Mouse (Mus musculus) urinary bladder, postnatal 14 days (tissue): ENCODE results near the gene Atp8b3.

Source experiments
- DNase-seq: peaks from one replicate; pipeline ENCODE4 v3.0.0; 2021; ENCODE audit warnings: low spot score

The Atp8b3 gene

DNA sequence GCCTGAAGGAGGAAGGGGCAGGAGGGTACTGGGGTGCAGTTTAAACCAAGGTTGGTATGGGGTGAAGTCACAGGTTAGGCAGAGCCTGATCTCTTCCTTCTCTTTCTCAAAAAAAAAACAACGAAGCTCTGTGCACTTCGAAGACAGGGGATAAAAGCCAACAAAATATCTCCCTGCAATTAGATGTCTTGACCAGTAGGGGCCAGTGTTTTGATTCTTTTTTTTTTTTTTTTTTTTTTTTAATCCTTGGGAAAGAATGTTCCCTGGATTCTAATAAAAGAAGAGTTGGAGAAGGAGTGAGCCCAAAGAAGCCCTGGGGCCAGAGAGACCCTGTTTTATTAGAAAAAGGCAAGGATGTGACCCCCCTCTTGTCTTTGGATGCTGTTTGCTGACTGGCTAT, 19.6 kb downstream of the Atp8b3 start:
- DNase-seq = no peak

DNA sequence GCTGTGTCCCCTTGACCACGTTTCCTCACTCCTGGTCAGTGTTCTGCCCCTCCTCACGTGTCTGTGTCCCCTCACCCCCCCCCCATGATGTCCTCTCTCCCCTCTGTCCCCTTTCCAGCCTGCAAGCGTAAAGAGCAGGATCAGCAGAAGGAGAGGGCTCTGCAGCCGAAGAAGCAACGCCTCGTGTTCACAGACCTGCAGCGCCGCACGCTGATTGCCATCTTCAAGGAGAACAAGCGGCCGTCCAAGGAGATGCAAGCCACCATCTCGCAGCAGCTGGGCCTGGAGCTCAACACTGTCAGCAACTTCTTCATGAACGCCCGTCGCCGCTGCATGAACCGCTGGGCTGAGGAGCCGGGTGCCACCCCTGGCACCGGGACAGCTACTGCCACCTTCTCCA, 25.2 kb downstream of the Atp8b3 start:
- DNase-seq = no peak

DNA sequence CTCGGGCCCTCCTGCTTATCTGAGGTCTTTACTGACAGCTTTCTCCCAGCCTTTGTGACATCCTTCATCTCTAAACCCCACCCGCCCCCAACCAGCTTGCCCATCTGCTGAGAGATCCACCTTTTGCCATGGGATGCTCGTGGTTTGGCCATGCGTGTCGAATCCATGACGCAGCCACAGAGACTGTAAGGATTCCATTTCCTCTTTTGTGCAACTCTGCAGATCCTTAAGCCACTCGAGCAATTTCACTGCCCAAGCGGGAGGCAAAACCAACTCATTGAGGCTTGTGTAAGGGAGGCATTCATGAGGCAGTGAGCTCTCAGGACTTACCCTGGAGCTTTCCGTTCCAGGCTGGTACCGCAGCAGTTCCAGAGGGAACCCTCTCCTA, 28.7 kb downstream of the Atp8b3 start:
- DNase-seq = no peak

DNA sequence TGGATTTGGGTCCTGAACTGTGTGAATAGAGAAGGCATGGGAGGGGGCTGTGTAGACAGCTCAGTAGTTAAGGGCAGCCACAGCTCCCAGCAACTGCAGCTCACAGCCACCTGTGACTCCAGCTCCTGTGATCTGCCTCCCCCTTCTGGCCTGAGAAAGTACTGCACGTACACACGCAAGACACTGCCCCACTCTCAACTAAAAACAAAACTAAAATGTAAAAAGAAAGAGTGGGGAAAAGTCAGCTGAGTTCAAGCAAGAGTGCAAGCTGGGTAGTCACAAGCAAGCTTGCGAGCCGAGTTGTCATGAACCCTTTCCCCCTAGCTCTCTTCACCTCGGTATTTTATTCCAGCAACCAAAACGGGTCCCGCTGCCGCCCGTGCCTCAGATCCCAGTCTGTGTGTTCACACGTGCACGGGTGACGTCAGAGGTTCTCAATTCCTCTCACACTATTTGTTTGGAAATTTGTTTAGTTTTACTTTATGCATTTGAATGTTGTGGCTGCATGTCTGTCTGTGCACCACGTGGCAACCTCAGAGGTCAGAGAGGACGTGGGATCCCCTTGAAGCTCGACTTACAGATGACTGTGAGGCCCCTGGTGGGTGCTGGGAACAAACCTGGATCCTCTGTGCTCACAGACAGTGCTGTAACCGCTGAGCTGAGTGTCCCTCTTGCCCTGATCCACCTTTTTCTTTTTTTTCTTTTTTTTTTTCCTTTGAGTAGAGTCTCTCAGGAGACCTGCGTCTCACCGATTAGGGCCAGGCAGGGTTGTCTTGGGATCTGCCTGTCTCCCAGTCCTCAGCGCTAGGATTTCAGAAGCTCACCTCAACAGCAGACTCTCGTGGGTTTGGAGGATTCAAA, 29.3 kb downstream of the Atp8b3 start:
- DNase-seq = peak; percentile 88

DNA sequence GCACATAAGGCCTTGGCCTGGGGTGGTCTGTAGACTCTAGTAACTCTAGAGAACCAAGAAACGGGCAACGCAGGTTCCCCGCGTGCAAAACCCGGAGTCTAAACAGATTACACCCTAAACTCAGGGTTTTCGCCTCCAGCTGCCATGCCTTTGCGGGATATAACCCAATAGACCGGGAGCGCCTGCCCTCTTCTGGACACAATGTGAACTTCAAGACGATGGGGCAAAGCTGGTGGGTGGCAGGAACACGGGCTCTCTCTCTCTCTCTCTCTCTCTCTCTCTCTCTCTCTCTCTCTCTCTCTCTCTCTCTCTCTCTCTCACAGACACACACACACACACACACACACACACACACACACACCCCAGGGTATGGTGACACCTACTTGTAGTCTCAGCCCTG, 32.7 kb downstream of the Atp8b3 start:
- peak; percentile 74 for DNase-seq

DNA sequence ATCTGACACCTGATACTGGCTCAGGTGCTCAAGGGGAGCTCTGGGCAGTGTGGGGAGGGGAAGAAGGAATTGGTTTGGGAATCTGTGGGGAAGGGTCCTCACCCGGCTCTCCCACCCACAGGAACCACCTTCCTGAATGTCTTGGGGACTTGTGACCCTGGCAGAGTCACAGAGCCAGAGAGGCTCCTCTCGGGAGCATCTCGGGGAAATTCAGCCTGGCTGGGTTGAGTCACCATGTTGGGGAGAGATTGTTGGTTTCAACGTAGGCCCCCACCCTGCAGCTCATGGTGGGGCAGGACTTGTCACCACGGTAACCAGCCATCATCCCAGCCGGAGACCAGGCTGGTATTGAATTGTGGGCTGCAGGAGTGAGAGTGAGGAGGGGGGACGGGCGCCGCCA, 34.2 kb downstream of the Atp8b3 start:
- no peak for DNase-seq

DNA sequence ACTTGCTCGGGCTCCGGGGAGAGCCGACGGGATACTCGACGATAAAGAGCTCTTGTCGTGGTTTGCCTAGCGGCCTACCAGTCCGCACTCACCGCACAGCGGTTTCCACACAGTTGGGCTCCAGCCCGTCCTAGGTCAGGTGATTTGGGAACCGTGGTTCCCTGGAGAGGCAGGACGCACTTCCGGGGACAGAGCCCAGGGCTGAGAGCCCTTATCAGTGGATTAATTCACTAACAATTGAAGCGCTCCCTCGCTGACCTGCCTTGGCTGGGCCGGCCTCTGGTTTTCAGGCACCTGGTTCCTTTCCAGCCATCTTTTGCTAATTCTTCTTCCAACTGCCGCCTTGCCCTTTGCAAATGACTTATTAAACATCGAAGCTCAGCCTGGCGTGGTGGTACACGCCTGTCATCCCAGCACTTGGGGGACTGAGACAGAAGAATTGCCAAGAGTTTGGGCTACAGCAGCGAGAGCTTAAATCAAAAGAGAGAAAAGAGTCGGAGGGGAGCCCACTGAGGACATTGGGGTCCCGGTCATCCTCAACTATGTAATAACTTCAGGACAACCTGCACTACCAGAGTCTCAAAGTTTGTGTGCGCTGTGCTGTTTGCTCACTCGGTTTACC, 35.2 kb downstream of the Atp8b3 start:
- DNase-seq = no peak

DNA sequence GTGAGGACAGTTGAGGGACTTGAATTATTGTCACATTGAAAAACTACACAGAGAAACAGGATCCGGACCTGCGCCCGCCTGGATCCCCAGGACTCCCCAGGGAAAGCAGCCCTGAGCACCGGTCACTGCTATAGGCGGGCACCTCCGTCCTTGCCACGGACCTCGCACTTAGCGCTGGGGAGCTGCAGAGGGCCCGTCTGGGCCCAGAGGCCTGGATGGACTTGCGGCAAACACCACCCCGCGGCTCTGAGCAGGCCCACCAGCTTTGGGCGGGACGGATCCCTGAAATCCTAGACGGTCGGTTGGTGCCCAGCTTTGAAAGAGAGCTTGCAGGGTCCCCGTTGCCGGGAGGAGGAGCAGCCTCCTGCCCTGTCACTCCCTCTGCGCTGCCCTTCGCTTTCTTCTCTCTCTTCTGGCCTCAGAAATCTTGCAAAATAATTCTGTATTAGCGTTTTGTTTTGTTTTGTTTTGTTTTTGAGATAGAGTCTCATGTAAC, 36.1 kb downstream of the Atp8b3 start:
- no peak for DNase-seq

DNA sequence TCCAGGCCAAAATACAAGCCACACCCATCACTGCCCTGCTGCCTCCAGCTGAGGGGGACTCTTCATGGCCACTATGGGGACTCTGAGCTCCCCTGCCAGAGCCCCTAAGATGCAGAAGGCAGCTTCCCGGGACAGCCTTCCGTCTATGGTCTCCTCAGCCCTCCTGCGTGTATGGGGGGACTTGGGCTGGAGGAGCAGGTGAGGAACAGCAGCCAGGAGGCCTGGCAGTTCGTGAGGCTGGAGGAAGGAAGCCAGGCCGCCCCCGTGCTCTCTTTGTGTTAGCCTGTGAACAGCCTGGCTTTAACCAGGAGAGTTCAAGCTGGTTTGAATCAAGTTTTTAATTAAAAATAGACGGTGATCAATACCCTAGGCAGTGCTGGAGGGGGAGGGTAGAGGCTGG, 36.6 kb downstream of the Atp8b3 start:
- DNase-seq = no peak

DNA sequence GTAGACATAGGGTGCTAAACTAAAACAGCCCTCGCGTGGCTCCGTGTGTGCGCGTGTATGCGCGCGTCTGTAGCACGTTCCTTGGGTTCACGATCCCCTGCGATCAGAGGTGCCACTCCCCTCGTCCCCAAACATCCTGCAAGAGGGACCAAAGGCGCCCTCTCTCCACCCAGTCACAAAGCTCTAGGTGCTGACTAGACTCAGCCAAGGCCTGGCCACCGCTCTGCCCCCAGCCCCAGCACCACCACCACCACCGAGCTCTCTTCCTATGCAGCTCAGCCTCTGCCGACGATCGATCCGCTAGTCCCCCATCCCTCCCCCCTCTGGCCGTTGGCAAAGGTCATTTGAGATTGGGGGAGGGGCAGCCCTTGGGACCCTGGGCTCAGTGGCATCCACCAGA, 42.5 kb downstream of the Atp8b3 start:
- DNase-seq = no peak

DNA sequence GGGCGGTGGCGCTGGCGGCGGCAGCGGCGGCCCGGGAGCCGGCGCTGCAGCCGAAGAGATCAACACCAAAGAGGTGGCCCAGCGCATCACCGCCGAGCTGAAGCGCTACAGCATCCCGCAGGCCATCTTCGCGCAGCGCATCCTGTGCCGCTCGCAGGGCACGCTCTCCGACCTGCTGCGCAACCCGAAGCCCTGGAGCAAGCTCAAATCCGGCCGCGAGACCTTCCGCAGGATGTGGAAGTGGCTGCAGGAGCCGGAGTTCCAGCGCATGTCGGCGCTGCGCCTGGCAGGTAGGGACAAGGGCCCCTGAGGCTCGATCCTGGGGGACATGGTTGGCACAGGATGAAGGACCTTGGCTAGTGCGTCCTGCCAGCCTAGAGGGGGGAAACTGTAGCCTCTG, 43.0 kb downstream of the Atp8b3 start:
- no peak for DNase-seq

DNA sequence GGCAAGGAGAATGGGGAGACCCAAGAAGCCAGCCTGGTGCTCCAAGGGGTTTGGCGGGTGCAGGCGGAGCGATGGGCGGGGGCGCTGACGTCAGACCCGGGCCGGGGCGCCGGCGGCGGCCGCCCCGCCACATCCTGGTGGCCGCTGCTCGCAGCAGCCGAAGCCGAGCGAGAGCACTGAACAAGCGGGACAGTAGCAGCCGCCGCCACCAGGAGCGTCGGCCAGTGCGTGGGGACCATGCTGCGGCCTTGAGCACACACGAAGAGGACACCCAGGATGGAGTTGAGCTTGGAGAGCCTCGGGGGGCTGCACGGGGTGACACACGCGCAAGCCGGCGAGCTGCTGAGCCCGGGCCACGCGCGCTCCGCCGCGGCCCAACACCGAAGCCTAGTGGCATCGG, 44.2 kb downstream of the Atp8b3 start, which contains the start of gene Onecut3:
Onecut3 (plus strand) TSS at position 104 of the 400 bp plus-strand sequence.
- peak; percentile 24 for DNase-seq

DNA sequence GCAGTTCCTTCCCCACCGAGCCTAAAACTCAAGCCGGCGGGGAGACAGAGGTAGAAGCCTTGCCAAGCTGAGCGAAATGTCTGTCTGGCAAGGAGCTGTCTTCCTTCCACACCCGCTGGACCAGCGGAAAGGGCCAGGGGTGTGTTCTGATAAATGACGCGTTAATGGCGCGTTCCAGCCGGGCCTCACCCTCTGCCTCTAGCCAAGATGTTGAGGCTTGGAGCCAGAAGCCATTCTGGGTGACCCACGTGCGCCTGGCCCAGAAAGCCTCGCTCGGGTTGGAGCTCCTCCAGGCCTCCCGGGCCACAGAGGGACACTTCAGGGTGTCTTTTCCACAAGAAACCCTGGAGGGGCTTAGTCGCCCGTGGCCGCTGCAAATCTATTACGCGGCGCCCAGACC, 48.9 kb downstream of the Atp8b3 start:
- DNase-seq = peak; percentile 42

DNA sequence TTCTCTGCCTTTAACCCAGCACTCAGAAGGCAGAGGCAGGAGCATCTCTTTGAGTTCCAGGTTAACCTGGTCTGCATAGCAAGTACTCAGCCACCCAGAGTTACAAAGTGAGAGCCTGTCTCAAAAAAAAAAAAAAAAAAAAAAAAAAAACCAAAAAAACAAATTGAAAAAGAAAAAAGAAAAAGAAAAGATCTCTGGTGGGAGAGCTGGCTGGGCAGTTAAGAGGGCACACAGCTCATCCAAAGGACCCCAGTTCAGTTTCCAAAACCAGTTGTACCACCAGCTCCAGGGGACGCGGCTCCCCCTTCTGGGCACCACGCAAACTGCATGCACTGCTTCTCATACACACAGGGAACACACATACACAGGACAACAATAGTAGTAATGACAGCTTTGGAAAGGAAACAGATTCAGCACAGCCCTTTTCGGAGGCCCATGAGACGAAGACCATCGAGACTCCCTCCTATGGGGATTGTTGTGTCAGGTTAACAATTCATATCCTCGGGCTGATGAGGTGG, 52.0 kb downstream of the Atp8b3 start:
- no peak for DNase-seq

DNA sequence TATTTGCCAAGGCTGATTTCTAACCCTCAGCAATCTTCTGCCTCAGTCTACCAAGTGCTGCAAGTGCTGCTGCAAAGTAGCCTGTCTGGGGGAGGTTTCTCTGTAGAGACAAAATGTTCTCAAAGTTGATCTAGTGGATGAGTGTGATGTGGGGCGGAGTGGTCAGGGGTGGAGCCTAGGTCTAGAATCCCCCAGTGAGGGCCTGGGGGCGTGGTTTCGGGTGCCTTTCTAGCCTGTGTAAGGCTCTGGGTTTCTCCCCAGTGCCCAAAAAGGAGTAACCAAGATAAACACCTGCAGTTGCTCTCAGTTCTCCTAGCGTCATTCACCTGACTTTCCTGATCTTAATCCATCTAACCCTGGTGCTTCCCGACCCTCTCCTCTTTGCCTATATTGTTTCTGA, 57.9 kb downstream of the Atp8b3 start:
- no peak for DNase-seq

DNA sequence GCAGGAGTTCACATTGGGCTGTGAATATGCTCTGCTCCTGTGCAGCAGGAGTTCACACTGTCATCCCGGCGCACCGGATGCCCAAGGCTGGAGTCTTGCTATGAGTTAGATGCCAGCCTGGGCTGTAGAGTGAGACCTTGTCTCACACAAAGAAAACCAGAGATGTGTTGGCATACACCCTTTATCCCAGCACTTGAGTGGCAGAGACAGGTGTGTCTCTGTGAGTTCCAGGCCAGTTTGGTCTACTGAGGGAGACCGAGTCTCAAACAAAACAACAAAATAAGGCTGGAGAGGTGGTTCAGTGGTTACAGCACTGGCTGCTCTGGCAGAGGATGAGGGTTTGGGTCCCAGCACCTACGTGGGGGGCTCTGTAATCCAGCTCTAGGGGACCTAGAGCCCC, 60.4 kb downstream of the Atp8b3 start:
- no peak for DNase-seq

DNA sequence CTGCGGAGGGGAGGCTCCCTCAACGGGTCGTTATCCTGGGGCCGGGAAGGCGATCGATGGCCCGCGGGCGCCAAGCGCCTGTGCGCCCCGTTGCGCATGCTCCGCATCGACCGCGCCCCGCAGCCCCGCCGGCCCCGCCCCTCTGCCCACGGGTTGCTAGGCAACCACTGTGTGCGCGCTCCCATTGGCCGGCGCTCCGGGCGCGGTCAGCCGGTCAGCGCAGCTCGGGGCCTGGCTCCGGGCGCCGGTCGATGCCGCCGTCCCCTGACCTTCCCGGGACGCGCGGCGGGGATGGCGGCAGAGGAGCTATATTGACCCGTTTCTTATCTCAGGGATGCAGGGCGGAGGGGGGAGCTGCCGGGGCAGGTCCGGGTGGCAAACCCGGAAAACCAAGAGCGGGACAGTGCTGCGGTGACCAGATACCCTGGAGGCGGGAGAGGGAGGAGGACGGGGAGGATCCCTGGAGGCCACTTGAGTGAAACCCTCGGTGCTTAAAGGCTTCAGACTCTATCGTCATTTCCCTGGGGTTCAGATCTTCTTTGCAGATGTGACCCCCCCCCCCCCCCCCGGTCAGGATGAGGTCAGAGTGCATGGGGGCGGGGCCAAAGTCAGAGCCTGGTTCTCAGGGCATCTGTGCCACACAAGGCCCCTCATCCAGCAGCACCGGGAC, 63.5 kb downstream of the Atp8b3 start:
- DNase-seq = peak; percentile 89
